Comparison of ENCODE assay signal across 8 mouse cellular contexts in the genomic region with DNA sequence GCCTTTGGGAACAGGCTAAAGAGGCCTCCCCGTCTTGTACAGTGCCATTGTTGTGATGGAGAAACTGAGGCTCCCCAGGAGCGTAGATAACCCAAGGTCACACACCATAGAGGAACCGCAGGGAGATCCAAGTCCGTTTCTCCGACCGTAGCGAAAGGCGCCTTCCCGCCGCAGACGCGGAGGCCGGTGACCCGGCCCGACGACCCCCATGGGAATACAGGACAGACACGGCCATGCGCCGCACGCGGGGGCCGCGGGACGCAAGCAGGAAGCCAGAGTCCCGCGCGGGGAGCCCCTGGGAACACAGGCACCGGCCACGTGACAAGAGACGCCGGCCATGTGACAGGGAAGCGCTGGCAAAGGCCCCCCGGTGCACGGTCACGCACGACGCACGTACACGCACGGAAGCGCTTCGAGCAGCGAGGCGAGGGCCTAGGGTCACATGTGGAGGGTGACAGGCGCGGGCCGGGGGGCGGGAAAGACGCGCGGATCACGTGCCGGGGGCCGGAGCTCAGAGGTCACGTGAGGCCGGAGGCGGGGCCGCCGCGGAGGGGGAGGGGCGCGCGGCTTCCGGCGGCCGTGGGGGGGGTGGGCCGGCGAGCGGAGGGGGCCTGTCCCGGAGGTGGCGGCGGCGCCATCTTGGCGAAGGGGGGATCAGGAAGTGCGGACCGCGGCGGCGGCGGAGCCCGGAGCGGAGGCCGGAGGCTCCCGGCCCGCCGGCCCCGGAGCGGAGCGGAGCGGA. TPM values are rescaled to one million over a fixed set of nuclear protein-coding genes. Genes with fewer than 3 reads are reported as not detected.
DNase-seq lines count a peak whose midpoint lies in the region; ATAC-seq and TF ChIP-seq lines count a peak whose summit lies in the region.

A gene (plus strand): TSS at position 649 of the 742 bp plus-strand sequence.

- H3K4me2 ChIP-seq in forebrain, embryonic 13.5 days, result peak within 1 kb of the TSS; percentile 92
- H3K4me2 ChIP-seq in liver, postnatal 0 days (ENCODE audit: low read depth, low read length), result peak within 1 kb of the TSS; percentile 93
- peak within 1 kb of the TSS; percentile 82 for H3K4me2 ChIP-seq in neural tube, embryonic 14.5 days (ENCODE audit: low read depth, low read length)

- H3K9me3 ChIP-seq in E14TG2a.4 (ENCODE audit: low read length), result no peaks in the 10 kb centered on the region
- H3K9me3 ChIP-seq in forebrain, embryonic 13.5 days (replicated peaks), result no peaks in the 10 kb centered on the region
- no peaks in the 10 kb centered on the region for H3K9me3 ChIP-seq in liver, postnatal 0 days (ENCODE audit: low read length)
- no peaks in the 10 kb centered on the region for H3K9me3 ChIP-seq in neural tube, embryonic 14.5 days (ENCODE audit: control insufficient read depth, low read length)

- peak; percentile 78 for DNase-seq in c-Kit-positive CD71-positive TER-119-positive erythroid progenitor cells, embryonic 14.5 days (ENCODE audit: low spot score)
- peak; percentile 97 for DNase-seq in heart, postnatal 10 days
- DNase-seq in large intestine, adult 2 months (ENCODE audit: low read depth, low spot score), result peak; percentile 69
- DNase-seq in liver, postnatal 0 days, result peak; percentile 95
- peak; percentile 98 for DNase-seq in testis, postnatal 10 days (ENCODE audit: low spot score)

- peaks cover 52% of the 10 kb centered on the region for H3K4me1 ChIP-seq in E14TG2a.4 (replicated peaks; ENCODE audit: low read depth, low read length)
- H3K4me1 ChIP-seq in forebrain, embryonic 13.5 days, result peaks cover 41% of the 10 kb centered on the region
- H3K4me1 ChIP-seq in liver, postnatal 0 days (ENCODE audit: insufficient read depth), result peaks cover 30% of the 10 kb centered on the region
- H3K4me1 ChIP-seq in neural tube, embryonic 14.5 days (ENCODE audit: control insufficient read depth, insufficient read depth, low read length), result peaks cover 29% of the 10 kb centered on the region

- peak within 1 kb of the TSS; percentile 94 for H3K4me3 ChIP-seq in E14TG2a.4 (replicated peaks; ENCODE audit: low read length)
- H3K4me3 ChIP-seq in forebrain, embryonic 13.5 days, result peak within 1 kb of the TSS; percentile 99
- H3K4me3 ChIP-seq in liver, postnatal 0 days (ENCODE audit: low read depth, low read length), result peak within 1 kb of the TSS; percentile 67
- H3K4me3 ChIP-seq in neural tube, embryonic 14.5 days (ENCODE audit: low read depth, low read length), result peak within 1 kb of the TSS; percentile 97

- peak; percentile 96 for ATAC-seq in forebrain, embryonic 13.5 days
- peak; percentile 90 for ATAC-seq in liver, postnatal 0 days
- ATAC-seq in neural tube, embryonic 14.5 days (ENCODE audit: low read depth), result peak; percentile 95

- no peaks in the 10 kb centered on the region for H3K27me3 ChIP-seq in E14TG2a.4 (ENCODE audit: insufficient read depth, low read length)
- no peaks in the 10 kb centered on the region for H3K27me3 ChIP-seq in forebrain, embryonic 13.5 days
- no peaks in the 10 kb centered on the region for H3K27me3 ChIP-seq in liver, postnatal 0 days (ENCODE audit: insufficient read depth, low read length)
- no peaks in the 10 kb centered on the region for H3K27me3 ChIP-seq in neural tube, embryonic 14.5 days (ENCODE audit: control insufficient read depth, insufficient read depth, low read length)

- intact Hi-C loops in heart, postnatal 10 days (cut with DNase I), result loop anchor here (1.0 to 5.0 kb wide), 3 partner anchors 42 to 314 kb away; no protein-coding TSS in a partner anchor

- WGBS in forebrain, embryonic 13.5 days, result under 1% methylated on average over 66 of the region's 90 CpGs
- under 1% methylated on average over 82 of the region's 90 CpGs for WGBS in large intestine, adult 2 months
- under 1% methylated on average over 55 of the region's 90 CpGs for WGBS in liver, postnatal 0 days (ENCODE audit: insufficient replicate concordance)
- under 1% methylated on average over 55 of the region's 90 CpGs for WGBS in neural tube, embryonic 14.5 days

- peaks cover 66% of the 10 kb centered on the region for H3K36me3 ChIP-seq in E14TG2a.4 (ENCODE audit: insufficient read depth, low read length)
- H3K36me3 ChIP-seq in forebrain, embryonic 13.5 days (ENCODE audit: poor library complexity, severe bottlenecking), result peaks cover 40% of the 10 kb centered on the region
- peaks cover 23% of the 10 kb centered on the region for H3K36me3 ChIP-seq in liver, postnatal 0 days (replicated peaks; ENCODE audit: insufficient read depth, low read length)
- peaks cover 18% of the 10 kb centered on the region for H3K36me3 ChIP-seq in neural tube, embryonic 14.5 days (ENCODE audit: control insufficient read depth, insufficient read depth, low read length)

- peak within 1 kb of the TSS; percentile 96 for H3K27ac ChIP-seq in forebrain, embryonic 13.5 days
- peak within 1 kb of the TSS; percentile 86 for H3K27ac ChIP-seq in liver, postnatal 0 days (ENCODE audit: low read depth)
- H3K27ac ChIP-seq in neural tube, embryonic 14.5 days (ENCODE audit: low read depth, low read length), result peak within 1 kb of the TSS; percentile 96

- no peak for TF ChIP-seq CTCF in E14TG2a.4 (conservative IDR thresholded peaks at IDR 0.05; ENCODE audit: low read length)
- TF ChIP-seq CTCF in liver, postnatal 0 days (IDR thresholded peaks at IDR 0.05; ENCODE audit: low read depth), result no peak

- TF ChIP-seq EP300 in liver, postnatal 0 days (IDR thresholded peaks at IDR 0.05; ENCODE audit: low read depth), result 0 out of 2 replicates have a peak, but pooled peaks have one; percentile 16

- peak within 1 kb of the TSS; percentile 99 for H3K9ac ChIP-seq in forebrain, embryonic 13.5 days
- peak within 1 kb of the TSS; percentile 76 for H3K9ac ChIP-seq in liver, postnatal 0 days (replicated peaks)
- H3K9ac ChIP-seq in neural tube, embryonic 14.5 days (replicated peaks; ENCODE audit: low read depth, low read length), result peak within 1 kb of the TSS; percentile 91

RNA-seq across cellular contexts. Expression of the gene that starts here (rescaled TPM):
- 14.1 and 15.4 TPM in 2 replicates for polyA plus RNA-seq in forebrain, embryonic 13.5 days (2015; fragmentation: Nextera tagmentation; extraction: Ambion mirVana)
- 10 to 100 TPM; 32.3 to 37.3 TPM for total RNA-seq in heart, postnatal 10 days (2021)
- polyA plus RNA-seq in large intestine, adult 2 months (2012; rRNA removed), result 24.6 and 26.2 TPM in 2 replicates
- polyA plus RNA-seq in liver, postnatal 0 days (2015; fragmentation: Nextera tagmentation; extraction: Ambion mirVana), result 4.9 and 5.7 TPM in 2 replicates
- 19.6 and 22.2 TPM in 2 replicates for polyA plus RNA-seq in neural tube, embryonic 14.5 days (2014; fragmentation: Nextera tagmentation; extraction: Ambion mirVana)

Comparison
In these comparisons a context has a peak if more than half of its experiments do, and no peak if none do; other contexts are left out.
1. Peak in every context shown above with its lines: DNase-seq, ATAC-seq, H3K4me3 ChIP-seq and H3K27ac ChIP-seq.